Mouse (Mus musculus) hindbrain, postnatal 0 days (tissue): ENCODE measurements at regions not wholly inside any gene's neighbourhood (a gene's known extent, or its start where the extent isn't known, plus 50 kb on each side); places are given as distances from the start of the nearest gene placed in this dataset.

Experiments
- ATAC-seq: fragments of 200-750 bp; cut with Nextera tagmentation; 2 replicates; pipeline ENCODE4 v1.8.0; 2017; ENCODE audit warnings: mild to moderate bottlenecking, moderate TSS enrichment, moderate library complexity
- DNase-seq: peaks from one replicate; pipeline ENCODE4 v3.0.0-alpha.2; 2015; ENCODE audit warnings: low spot score
- H3K27ac ChIP-seq: fragments of 300-500 bp; sonication (generic); 2 replicates; pipeline ENCODE4 v1.5.1; 2014; ENCODE audit warnings: mild to moderate bottlenecking
- H3K27me3 ChIP-seq: fragments of 300-500 bp; sonication (generic); 2 replicates; pipeline ENCODE4 v1.6.1; 2014; ENCODE audit warnings: low read length, mixed read lengths; ENCODE audit not compliant: insufficient read depth
- H3K36me3 ChIP-seq: fragments of 300-500 bp; sonication (generic); 2 replicates; pipeline ENCODE4 v1.6.1; 2014; ENCODE audit warnings: low read length, mixed read lengths; ENCODE audit not compliant: insufficient read depth
- H3K4me1 ChIP-seq: fragments of 300-500 bp; sonication (generic); 2 replicates; pipeline ENCODE4 v1.6.1; 2014; ENCODE audit warnings: antibody characterized with exemption, low read length, mixed read lengths; ENCODE audit not compliant: insufficient read depth
- H3K4me2 ChIP-seq: fragments of 300-500 bp; sonication (generic); 2 replicates; pipeline ENCODE4 v1.6.1; 2014; ENCODE audit warnings: low read depth, mild to moderate bottlenecking, low read length, moderate library complexity, mixed read lengths
- H3K4me3 ChIP-seq: fragments of 300-500 bp; sonication (generic); 2 replicates; pipeline ENCODE4 v1.5.1; 2014; ENCODE audit warnings: low read length
- H3K9ac ChIP-seq: fragments of 300-500 bp; sonication (generic); replicated peaks from 2 replicates; pipeline ENCODE4 v1.6.1; 2014; ENCODE audit warnings: mild to moderate bottlenecking, low read length, moderate library complexity, mixed read lengths
- H3K9me3 ChIP-seq: fragments of 300-500 bp; sonication (generic); 2 replicates; pipeline ENCODE4 v1.6.1; 2016; ENCODE audit warnings: low read length, mixed read lengths
- CTCF ChIP-seq: IDR thresholded peaks from 2 replicates; pipeline ENCODE4 v1.5.1; 2016; ENCODE audit warnings: antibody characterized with exemption, control low read depth, low read depth
- WGBS: fragments of 180-500 bp; shearing (Covaris S2); extraction: QIAGEN DNeasy Blood & Tissue Kit; methylation state at CpG from one replicate; pipeline ENCODE4 v1.1.7; 2014; 5-methylcytosine and 5-hydroxymethylcytosine counted together

DNA sequence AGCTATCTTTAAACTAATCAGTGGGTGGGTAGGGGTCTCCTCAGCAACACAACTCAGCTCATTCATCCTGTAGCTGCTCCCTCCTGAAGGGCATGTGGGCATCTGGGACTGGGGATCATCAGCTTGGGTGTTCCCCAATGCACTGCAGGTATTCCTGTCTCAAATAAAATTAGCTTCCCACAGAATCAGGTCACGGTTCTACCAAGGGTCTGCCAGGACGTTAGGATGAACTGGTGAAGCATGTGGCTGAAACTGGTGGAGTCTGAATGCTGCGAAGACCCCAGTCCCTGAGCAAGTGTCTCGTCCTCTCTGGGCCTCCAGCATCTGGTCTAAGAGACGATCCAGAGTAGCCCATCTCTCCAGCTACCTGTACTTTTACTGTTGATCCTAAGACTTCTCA lies 74.1 kb upstream of the Calm2 start:
- Histone ChIP-seq H3K36me3 (no peaks in the 10 kb centered on the region), H3K27ac (0 out of 2 replicates have a peak overlapping the region, but pooled peaks have one; percentile 67), H3K4me1 (peaks cover 14% of the 10 kb centered on the region; the same call in 1 of the 2 replicates), H3K4me2 (no peak overlapping the region), H3K9me3 (no peaks in the 10 kb centered on the region), H3K9ac (no peak overlapping the region), H3K4me3 (no peak overlapping the region), H3K27me3 (no peaks in the 10 kb centered on the region)
- no peak for TF ChIP-seq CTCF
- DNase-seq (no peak), ATAC-seq (no peak)
- WGBS: 82% methylated on average over 5 of the region's 5 CpGs

DNA sequence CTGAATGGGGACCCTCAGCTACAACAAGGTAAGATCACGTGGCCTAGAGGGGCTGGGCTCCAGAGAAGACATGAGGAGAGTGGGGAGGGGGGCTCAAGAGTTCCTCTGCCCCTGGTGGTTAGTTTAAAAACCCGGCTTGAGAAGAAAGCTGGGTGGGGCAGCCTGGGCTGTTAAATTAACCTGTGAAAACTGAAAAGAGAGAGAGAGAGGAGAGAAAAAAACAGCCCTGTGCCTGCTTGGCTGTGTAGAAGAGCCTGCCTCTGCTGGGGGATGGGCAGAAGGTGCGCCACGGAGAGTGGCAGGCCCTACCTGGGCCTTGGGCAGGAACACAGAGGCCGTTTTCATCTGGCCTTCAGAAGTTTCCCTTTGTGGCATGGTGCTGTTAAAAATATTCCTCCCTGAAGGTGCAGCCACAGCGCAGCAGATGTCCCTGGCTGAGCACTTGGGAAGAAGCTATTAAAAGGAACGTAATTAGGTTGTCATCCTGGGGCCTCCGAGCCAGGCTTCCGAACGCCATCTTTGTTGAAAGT lies 75.0 kb upstream of the Calm2 start:
- Histone ChIP-seq H3K27me3 (no peaks in the 10 kb centered on the region), H3K9me3 (no peaks in the 10 kb centered on the region), H3K4me2 (no peak overlapping the region), H3K36me3 (no peaks in the 10 kb centered on the region), H3K27ac (peak overlapping the region; percentile 67), H3K4me3 (no peak overlapping the region), H3K9ac (no peak overlapping the region), H3K4me1 (peaks cover 14% of the 10 kb centered on the region; the same call in 1 of the 2 replicates)
- ATAC-seq: peak; percentile 63
- 26% methylated on average over 10 of the region's 10 CpGs for WGBS
- TF ChIP-seq CTCF: no peak
- DNase-seq: peak; percentile 36

DNA sequence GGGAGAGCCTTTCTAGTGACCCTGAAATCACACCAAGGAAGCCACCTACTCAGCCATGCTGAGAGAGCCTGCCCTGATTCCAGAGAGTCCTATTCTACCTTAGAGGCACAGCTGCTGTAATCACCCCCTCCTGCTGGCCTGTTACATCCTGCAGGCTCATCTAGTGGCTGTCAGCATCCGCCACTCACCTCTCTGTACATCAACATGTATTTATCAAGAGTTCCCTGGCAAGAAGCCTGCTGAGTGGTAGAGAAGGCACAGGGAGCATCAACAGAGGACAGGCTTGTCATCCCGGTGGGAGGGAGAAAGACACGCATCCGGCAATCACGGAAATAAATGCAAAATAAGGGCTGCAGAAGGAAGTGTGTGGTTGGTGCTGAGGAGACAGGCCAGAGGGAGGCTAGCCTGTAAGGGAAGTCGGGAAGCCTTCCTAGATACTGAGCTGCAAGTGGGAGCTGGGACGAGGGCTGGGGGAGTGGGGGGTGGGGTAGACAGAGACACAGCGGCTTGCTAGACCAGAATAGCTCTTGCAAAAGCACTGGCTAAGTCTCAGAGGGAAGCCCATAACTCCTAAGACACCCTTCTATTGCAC lies 75.9 kb upstream of the Calm2 start:
- peaks cover 14% of the 10 kb centered on the region; the same call in 1 of the 2 replicates for H3K4me1 ChIP-seq
- peak overlapping the region; percentile 67 for H3K27ac ChIP-seq
- ATAC-seq: peak; percentile 52
- no peak for DNase-seq
- no peak overlapping the region for H3K4me2 ChIP-seq
- no peak overlapping the region; the same call in 1 of the 2 replicates for H3K9ac ChIP-seq
- TF ChIP-seq CTCF: peak; percentile 20; the same call in 1 of the 2 replicates
- H3K27me3 ChIP-seq: no peaks in the 10 kb centered on the region
- H3K4me3 ChIP-seq: no peak overlapping the region
- WGBS: 16% methylated on average over 8 of the region's 8 CpGs
- H3K36me3 ChIP-seq: no peaks in the 10 kb centered on the region
- H3K9me3 ChIP-seq: no peaks in the 10 kb centered on the region

DNA sequence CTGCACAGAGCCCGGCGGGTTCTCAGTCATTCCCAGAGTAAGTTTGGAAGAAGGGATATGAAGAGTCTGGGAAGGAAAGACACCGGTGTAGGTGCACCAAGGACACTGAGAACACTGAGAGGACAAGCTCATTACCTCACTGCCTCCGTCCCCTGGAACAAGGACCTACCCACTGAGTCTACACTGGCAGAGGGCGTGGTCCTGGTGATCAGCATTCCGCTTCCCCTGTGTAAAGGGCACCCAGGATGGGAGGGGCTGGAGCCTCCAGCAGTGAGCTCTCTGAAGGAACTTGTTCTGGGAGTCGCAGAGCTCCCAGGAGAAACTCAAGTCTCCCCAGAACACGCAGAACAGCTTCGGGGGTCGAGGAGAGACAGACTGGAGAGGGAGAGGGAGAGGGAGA lies 76.9 kb upstream of the Calm2 start:
- 51% methylated on average over 10 of the region's 10 CpGs for WGBS
- DNase-seq (no peak), ATAC-seq (no peak)
- H3K27me3 ChIP-seq: no peaks in the 10 kb centered on the region
- no peak for TF ChIP-seq CTCF
- H3K9me3 ChIP-seq: no peaks in the 10 kb centered on the region
- H3K4me3 ChIP-seq: no peak overlapping the region
- H3K9ac ChIP-seq: no peak overlapping the region
- no peak overlapping the region for H3K27ac ChIP-seq
- no peak overlapping the region for H3K4me2 ChIP-seq
- H3K4me1 ChIP-seq: peaks cover 14% of the 10 kb centered on the region; the same call in 1 of the 2 replicates
- no peaks in the 10 kb centered on the region for H3K36me3 ChIP-seq

DNA sequence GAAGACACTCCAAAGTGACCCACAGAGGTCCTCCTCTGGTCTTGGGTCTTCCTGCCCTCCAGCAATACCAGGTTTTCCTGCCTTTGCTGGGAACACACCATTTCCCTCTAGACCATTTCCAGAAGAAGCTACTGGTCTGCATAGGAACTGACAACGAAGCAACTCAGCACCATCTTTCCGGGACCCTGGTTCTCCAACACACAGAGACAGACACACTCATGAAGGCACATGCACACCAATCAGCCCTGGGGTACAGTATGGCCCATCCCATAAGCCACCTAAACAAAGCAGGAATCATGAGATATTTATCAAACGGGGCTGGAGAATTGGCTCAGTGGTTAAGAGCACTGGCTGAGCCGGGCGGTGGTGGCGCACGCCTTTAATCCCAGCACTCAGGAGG lies 80.4 kb upstream of the Calm2 start:
- ATAC-seq: no peak
- Histone ChIP-seq H3K9me3 (no peaks in the 10 kb centered on the region), H3K36me3 (no peaks in the 10 kb centered on the region), H3K27ac (no peak overlapping the region), H3K9ac (no peak overlapping the region), H3K4me3 (no peak overlapping the region), H3K4me2 (no peak overlapping the region), H3K4me1 (peaks cover 26% of the 10 kb centered on the region; the same call in 1 of the 2 replicates), H3K27me3 (no peaks in the 10 kb centered on the region)
- no peak for DNase-seq
- WGBS: 93% methylated on average over 7 of the region's 7 CpGs
- TF ChIP-seq CTCF: no peak

DNA sequence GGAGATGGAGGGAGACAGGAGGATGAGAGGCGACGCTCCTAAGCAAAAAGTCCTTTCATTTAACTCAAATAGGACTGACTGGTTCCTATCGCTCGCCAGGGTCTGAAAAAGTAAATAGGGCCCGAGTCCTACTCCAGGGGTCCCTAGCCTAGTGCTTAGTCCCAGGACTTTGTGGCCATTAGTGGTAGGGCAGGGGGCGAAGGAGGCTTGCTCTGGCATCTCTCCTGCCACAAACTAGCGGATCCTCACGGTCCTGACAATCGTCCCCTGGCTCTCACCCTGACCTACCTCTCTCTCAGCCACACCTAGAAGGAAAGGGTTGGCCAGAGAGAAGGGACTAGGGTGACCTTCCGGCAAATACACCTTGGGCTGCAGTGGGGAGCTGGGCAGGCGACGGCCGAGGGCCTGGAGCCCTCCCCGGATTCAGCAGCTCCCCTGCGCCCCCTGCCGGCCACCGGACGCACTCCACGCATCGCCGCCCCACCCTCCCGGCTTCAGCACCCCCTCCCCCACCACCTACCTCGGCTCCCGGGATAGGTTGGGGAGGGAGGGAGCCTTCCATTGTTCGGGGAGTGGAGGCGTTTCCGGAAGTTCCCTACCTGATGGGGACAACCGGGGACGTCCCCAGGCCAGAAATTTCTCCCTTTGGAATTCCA lies 83.6 kb upstream of the Calm2 start:
- ATAC-seq (peak; percentile 93), DNase-seq (peak; percentile 84)
- Histone ChIP-seq H3K36me3 (no peaks in the 10 kb centered on the region), H3K27me3 (no peaks in the 10 kb centered on the region), H3K9me3 (no peaks in the 10 kb centered on the region), H3K27ac (no peak overlapping the region), H3K4me3 (peak overlapping the region; percentile 42), H3K4me1 (0 out of 2 replicates have a peak, but pooled peaks cover 19% of the 10 kb centered on the region), H3K9ac (peak overlapping the region; percentile 43), H3K4me2 (peak overlapping the region; percentile 66)
- 14% methylated on average over 29 of the region's 29 CpGs for WGBS
- TF ChIP-seq CTCF: peak; percentile 79
